ENCODE assay signal across 15 mouse cellular contexts in the genomic region with DNA sequence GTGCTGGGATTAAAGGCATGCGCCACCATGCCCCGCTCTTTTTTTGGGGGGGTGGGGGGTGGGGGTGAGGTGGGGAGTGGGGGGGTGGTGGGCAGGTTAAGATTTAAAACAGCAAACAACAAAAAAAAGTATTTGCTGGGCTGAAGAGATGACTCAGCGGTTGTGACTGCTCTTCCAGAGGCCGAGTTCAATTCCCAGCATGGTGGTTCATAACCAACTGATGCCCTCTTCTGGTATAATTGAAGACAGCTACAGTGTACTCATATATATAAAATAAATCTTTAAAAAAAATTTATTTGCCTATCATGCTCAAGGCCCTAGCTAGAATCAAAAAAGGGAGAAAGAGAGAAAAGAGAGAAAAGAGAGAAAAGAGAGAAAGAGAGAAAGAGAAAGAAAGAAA. TPM values are rescaled to one million over a fixed set of nuclear protein-coding genes. Genes with fewer than 3 reads are reported as not detected.
A peak's percentile ranks its signal among the peaks of the same experiment; 100 is the strongest.
DNase-seq lines count a peak whose midpoint lies in the region; ATAC-seq and TF ChIP-seq lines count a peak whose summit lies in the region.
"Had no signal": no experiment of that assay in that cellular context is flagged by ENCODE, and none has a peak within 500 bp of the region (broad histone marks: within the 10 kb centered on the region; RNA-seq: fewer than 3 reads in every experiment).

No protein-coding gene starts in this region.

- no peak for TF ChIP-seq EP300 in stomach, postnatal 0 days (optimal IDR thresholded peaks at IDR 0.05)

- DNase-seq in CD4-positive, CD25-positive, alpha-beta regulatory T cell, adult 2 months (ENCODE audit: low read depth, low spot score) = peak; percentile 26
- peak; percentile 14 for DNase-seq in kidney, adult 9 months
- DNase-seq in retina, embryonic 14.5 days (ENCODE audit: low spot score) = peak; percentile 44
- DNase-seq in retina, postnatal 1 day = no peak
- DNase-seq in stomach, postnatal 0 days (ENCODE audit: low spot score) = no peak
- DNase-seq in T-cell, adult 2 months (ENCODE audit: low spot score) = no peak
- DNase-seq: adrenal gland, postnatal 25 days; cerebellum, adult 18-20 months; kidney, adult 11 months; lung, adult 2 months; thymus, adult 18-20 months had no signal

- no peaks in the 10 kb centered on the region for H3K9me3 ChIP-seq in kidney, embryonic 15.5 days (replicated peaks)
- H3K9me3 ChIP-seq in stomach, postnatal 0 days (ENCODE audit: control insufficient read depth, low read length) = no peaks in the 10 kb centered on the region

- 82% methylated on average over 4 of the region's 4 CpGs for WGBS in kidney, embryonic 15.5 days
- WGBS in stomach, postnatal 0 days = 72% methylated on average over 4 of the region's 4 CpGs

- H3K4me2 ChIP-seq in kidney, embryonic 15.5 days = no peak overlapping the region
- H3K4me2 ChIP-seq in stomach, postnatal 0 days (replicated peaks; ENCODE audit: low read depth) = no peak overlapping the region
- H3K4me2 ChIP-seq: heart, embryonic 11.5 days had no signal

- H3K9ac ChIP-seq in kidney, embryonic 15.5 days = no peak overlapping the region
- no peak overlapping the region for H3K9ac ChIP-seq in stomach, postnatal 0 days (ENCODE audit: low read length)

- TF ChIP-seq CTCF in stomach, postnatal 0 days (IDR thresholded peaks at IDR 0.05; ENCODE audit: low read depth) = peak; percentile 47

- peaks cover 64% of the 10 kb centered on the region for H3K36me3 ChIP-seq in kidney, embryonic 15.5 days
- peaks cover 26% of the 10 kb centered on the region for H3K36me3 ChIP-seq in stomach, postnatal 0 days (ENCODE audit: control insufficient read depth, insufficient read depth, low read length)

- ATAC-seq in CD4-positive, CD25-positive, alpha-beta regulatory T cell, adult 4 months = no peak
- no peak for ATAC-seq in kidney, embryonic 15.5 days (replicated peaks; ENCODE audit: low FRiP score)
- ATAC-seq in stomach, postnatal 0 days (ENCODE audit: low FRiP score, low TSS enrichment) = no peak

- H3K27ac ChIP-seq in kidney, embryonic 15.5 days = no peak overlapping the region
- no peak overlapping the region for H3K27ac ChIP-seq in stomach, postnatal 0 days (replicated peaks)

- H3K27me3 ChIP-seq in kidney, embryonic 15.5 days = no peaks in the 10 kb centered on the region
- H3K27me3 ChIP-seq in stomach, postnatal 0 days (ENCODE audit: control insufficient read depth, insufficient read depth, low read length) = no peaks in the 10 kb centered on the region

- H3K4me3 ChIP-seq in kidney, embryonic 15.5 days (replicated peaks) = no peak overlapping the region
- H3K4me3 ChIP-seq in stomach, postnatal 0 days (ENCODE audit: low read depth, low read length) = no peak overlapping the region
- H3K4me3 ChIP-seq: erythroblast, embryonic 14.5 days had no signal

- peaks cover 11% of the 10 kb centered on the region for H3K4me1 ChIP-seq in kidney, embryonic 15.5 days
- 0 out of 2 replicates have a peak, but pooled peaks cover 2% of the 10 kb centered on the region for H3K4me1 ChIP-seq in stomach, postnatal 0 days (replicated peaks; ENCODE audit: control insufficient read depth, insufficient read depth)

RNA-seq across cellular contexts. Expression of gene Diexf, which starts 4.2 kb away (rescaled TPM):
- polyA plus RNA-seq in CD4-positive, CD25-positive, alpha-beta regulatory T cell, adult 4 months (2017; shearing (Covaris generic)) = 1 to 10 TPM; 9.5 to 10.0 TPM
- 9.2 and 9.9 TPM in 2 replicates for polyA plus RNA-seq in kidney, embryonic 15.5 days (2015; fragmentation: Nextera tagmentation; extraction: Ambion mirVana)
- polyA plus RNA-seq in stomach, postnatal 0 days (2015; fragmentation: Nextera tagmentation; extraction: Ambion mirVana) = 2.1 and 2.4 TPM in 2 replicates

RNA-seq across cellular contexts. Expression of gene Irf6, which starts 27.1 kb away (rescaled TPM):
- 1 to 10 TPM; 7.3 to 9.3 TPM for polyA plus RNA-seq in CD4-positive, CD25-positive, alpha-beta regulatory T cell, adult 4 months (2017; shearing (Covaris generic))
- 13.3 and 14.0 TPM in 2 replicates for polyA plus RNA-seq in kidney, embryonic 15.5 days (2015; fragmentation: Nextera tagmentation; extraction: Ambion mirVana)
- 40.7 and 45.0 TPM in 2 replicates for polyA plus RNA-seq in stomach, postnatal 0 days (2015; fragmentation: Nextera tagmentation; extraction: Ambion mirVana)
- polyA plus RNA-seq: erythroblast, embryonic 14.5 days had no signal

RNA-seq across cellular contexts. Expression of gene A130010J15Rik, which starts 42.0 kb away (rescaled TPM):
- polyA plus RNA-seq in CD4-positive, CD25-positive, alpha-beta regulatory T cell, adult 4 months (2017; shearing (Covaris generic)) = 10 to 100 TPM; 15.7 to 16.1 TPM
- 14.2 and 16.3 TPM in 2 replicates for polyA plus RNA-seq in kidney, embryonic 15.5 days (2015; fragmentation: Nextera tagmentation; extraction: Ambion mirVana)
- polyA plus RNA-seq in stomach, postnatal 0 days (2015; fragmentation: Nextera tagmentation; extraction: Ambion mirVana) = 11.4 and 11.7 TPM in 2 replicates
- polyA plus RNA-seq: erythroblast, embryonic 14.5 days had no signal

Comparison
In these comparisons a context has a peak if more than half of its experiments do, and no peak if none do; other contexts are left out.
1. DNase-seq: peak in CD4-positive, CD25-positive, alpha-beta regulatory T cell, adult 2 months (single experiment), kidney, adult 9 months (single experiment) and retina, embryonic 14.5 days (single experiment); none in retina, postnatal 1 day (single experiment), stomach, postnatal 0 days (single experiment) and T-cell, adult 2 months (single experiment).